Mouse (Mus musculus) left cerebral cortex, postnatal 10 days (tissue): Measurements from ENCODE around the gene Rrp36. TPM values are rescaled to one million over a fixed set of nuclear protein-coding genes. Genes with fewer than 3 reads are reported as not detected.

ENCODE experiments used
- DNase-seq, 2 experiments: peaks; one replicate each; pipeline ENCODE4 v3.0.0; 2021 to 2022; ENCODE audit warnings: low spot score in 2 of 2, mixed read lengths in 1 of 2; ENCODE audit errors: extremely low spot score in 1 of 2
- intact Hi-C: fragments of 180-260 bp; cut with DNase I; formaldehyde crosslinking; loops from one replicate; pipeline ENCODE4 v1.15.1; 2025
- total RNA-seq, 2 experiments: library from RNA; stranded (reverse); gene quantifications; 2 replicates each; pipeline ENCODE4 v1.2.3; 2021

Rrp36 gene
- total RNA-seq, 2 experiments from 2014 or later = 14.8 to 19.3 TPM

- intact Hi-C loops = loop anchor here (5.0 kb wide), 1 partner anchor 81 kb away; the partner anchor contains the start of gene Cul9
- DNase-seq = peak in 1 of 2 experiments; percentile 52
Observed at GRCm38 (mm10) chr17:46628471-46628790, 45.7 kb downstream of the Rrp36 start.

GRCm38 (mm10) chr17:46627409-46627808, 46.7 kb downstream of the Rrp36 start:
- intact Hi-C loops = loop anchor here (5.0 kb wide), 1 partner anchor 80 kb away; the partner anchor contains the start of gene Cul9
- DNase-seq = no peak

GRCm38 (mm10) chr17:46624598-46624997, 49.6 kb downstream of the Rrp36 start:
- intact Hi-C loops = no loop called here
- DNase-seq = peak in 1 of 2 experiments; percentile 37

- peak in 1 of 2 experiments; percentile 20 for DNase-seq
- intact Hi-C loops = no loop called here
Observed at GRCm38 (mm10) chr17:46623819-46624557, 50.2 kb downstream of the Rrp36 start.

GRCm38 (mm10) chr17:46622269-46622668, 51.9 kb downstream of the Rrp36 start:
- intact Hi-C loops = no loop called here
- DNase-seq = peak in 1 of 2 experiments; percentile 22

- DNase-seq = peak; percentile 61 to 75
- intact Hi-C loops = no loop called here
Observed at GRCm38 (mm10) chr17:46621324-46621723, 52.8 kb downstream of the Rrp36 start.

GRCm38 (mm10) chr17:46619683-46620357, 54.3 kb downstream of the Rrp36 start:
- intact Hi-C loops = no loop called here
- DNase-seq = no peak

GRCm38 (mm10) chr17:46618769-46619682, 55.1 kb downstream of the Rrp36 start:
- intact Hi-C loops = no loop called here
- peak in 1 of 2 experiments; percentile 58 for DNase-seq

- no peak for DNase-seq
- intact Hi-C loops = no loop called here
Observed at GRCm38 (mm10) chr17:46618394-46618768, 55.8 kb downstream of the Rrp36 start.

- no peak for DNase-seq
- intact Hi-C loops = no loop called here
Observed at GRCm38 (mm10) chr17:46617799-46618198, 56.4 kb downstream of the Rrp36 start.

Other genes with a start within 250 kb of the Rrp36 start
- gene Crip3, start 245.4 kb downstream of the Rrp36 start, total RNA-seq = 1 to 10 TPM; 3.1 to 5.9 TPM
- gene Slc22a7, start 235.9 kb downstream of the Rrp36 start, total RNA-seq = under 1 TPM; 0.26 to 0.75 TPM
- 100 to 1,000 TPM; 115 to 117 TPM for gene Ttbk1, start 186.7 kb downstream of the Rrp36 start, total RNA-seq
- gene Dnph1, start 177.6 kb downstream of the Rrp36 start, total RNA-seq = 1 to 10 TPM; 6.0 to 6.2 TPM
- gene Cul9, start 128.0 kb downstream of the Rrp36 start, total RNA-seq = 10 to 100 TPM; 41.7 to 43.5 TPM
- 10 to 100 TPM; 39.9 to 44.9 TPM for gene Srf, start 118.2 kb downstream of the Rrp36 start, total RNA-seq
- gene Ptk7, start 44.8 kb downstream of the Rrp36 start, total RNA-seq = 10 to 100 TPM; 18.5 to 18.8 TPM
- gene Klc4, start 28.3 kb downstream of the Rrp36 start, total RNA-seq = 10 to 100 TPM; 14.7 to 15.0 TPM
- 10 to 100 TPM; 44.6 to 50.5 TPM for gene Mrpl2, start 28.1 kb downstream of the Rrp36 start, total RNA-seq
- 10 to 100 TPM; 39.3 to 46.5 TPM for gene Cul7, start 24.0 kb downstream of the Rrp36 start, total RNA-seq
- 100 to 1,000 TPM; 124 to 130 TPM for gene Mea1, start 4.4 kb upstream of the Rrp36 start, total RNA-seq
- 100 to 1,000 TPM; 175 to 180 TPM for gene Klhdc3, start 6.6 kb upstream of the Rrp36 start, total RNA-seq
- gene Ppp2r5d, start 30.8 kb upstream of the Rrp36 start, total RNA-seq = 10 to 100 TPM; 96.4 to 98.5 TPM
- gene Pex6, start 37.1 kb upstream of the Rrp36 start, total RNA-seq = 10 to 100 TPM; 28.9 to 29.4 TPM
- gene Gnmt, start 54.8 kb upstream of the Rrp36 start, total RNA-seq = under 1 TPM in 1 of 2 experiments, not detected in 1; 0.69 TPM
- 10 to 100 TPM; 50.9 to 53.7 TPM for gene Cnpy3, start 77.9 kb upstream of the Rrp36 start, total RNA-seq
- not detected for gene Ptcra, start 89.4 kb upstream of the Rrp36 start, total RNA-seq
- 10 to 100 TPM; 13.4 to 14.5 TPM for gene 2310039H08Rik, start 98.3 kb upstream of the Rrp36 start, total RNA-seq
- 10 to 100 TPM; 46.5 to 52.7 TPM for gene Rpl7l1, start 108.3 kb upstream of the Rrp36 start, total RNA-seq
- 10 to 100 TPM; 36.5 to 36.6 TPM for gene Bicral, start 184.1 kb upstream of the Rrp36 start, total RNA-seq
- gene Tbcc, start 216.3 kb upstream of the Rrp36 start, total RNA-seq = 10 to 100 TPM; 29.9 to 37.5 TPM
- gene Prph2, start 236.1 kb upstream of the Rrp36 start, total RNA-seq = not detected